Mouse (Mus musculus): ENCODE measurements at regions not wholly inside any gene's neighbourhood (a gene's known extent, or its start where the extent isn't known, plus 50 kb on each side); places are given as distances from the start of the nearest gene placed in this dataset.

- H3K9ac ChIP-seq (ENCODE audit: low read depth, low read length) = no peak overlapping the region
These were observed 94.7 kb upstream of the Tmem189 start for GRCm38 (mm10) chr2:167784353-167784752.

GRCm38 (mm10) chr2:167783374-167783773, 93.8 kb upstream of the Tmem189 start:
- ATAC-seq = no peak
- no peak overlapping the region for H3K27ac ChIP-seq (ENCODE audit: low read length)
- H3K4me3 ChIP-seq (ENCODE audit: low read depth, low read length) = no peak overlapping the region
- H3K4me2 ChIP-seq (ENCODE audit: low read length) = no peak overlapping the region
- WGBS = 79% methylated on average over 3 of the region's 3 CpGs
- no peaks in the 10 kb centered on the region for H3K9me3 ChIP-seq (replicated peaks; ENCODE audit: control insufficient read depth, low read length, poor library complexity, severe bottlenecking)
- no peaks in the 10 kb centered on the region; the same call in 1 of the 2 replicates for H3K4me1 ChIP-seq (ENCODE audit: control insufficient read depth, insufficient read depth, low read length)
- H3K9ac ChIP-seq (ENCODE audit: low read depth, low read length) = no peak overlapping the region
- H3K27me3 ChIP-seq (ENCODE audit: control insufficient read depth, insufficient read depth, low read depth, low read length) = no peaks in the 10 kb centered on the region
- no peaks in the 10 kb centered on the region for H3K36me3 ChIP-seq (ENCODE audit: control insufficient read depth, insufficient read depth, low read length)

More at GRCm38 (mm10) chr2:167784353-167784752, 94.7 kb upstream of the Tmem189 start:
- no peak overlapping the region for H3K27ac ChIP-seq (ENCODE audit: low read length)
- no peak overlapping the region for H3K4me3 ChIP-seq (ENCODE audit: low read depth, low read length)
- no peaks in the 10 kb centered on the region for H3K27me3 ChIP-seq (ENCODE audit: control insufficient read depth, insufficient read depth, low read depth, low read length)
- WGBS = 87% methylated on average over 13 of the region's 13 CpGs
- no peaks in the 10 kb centered on the region for H3K36me3 ChIP-seq (ENCODE audit: control insufficient read depth, insufficient read depth, low read length)
- ATAC-seq = no peak
- H3K9me3 ChIP-seq (replicated peaks; ENCODE audit: control insufficient read depth, low read length, poor library complexity, severe bottlenecking) = no peaks in the 10 kb centered on the region
- H3K4me1 ChIP-seq (ENCODE audit: control insufficient read depth, insufficient read depth, low read length) = no peaks in the 10 kb centered on the region
- H3K4me2 ChIP-seq (ENCODE audit: low read length) = no peak overlapping the region

GRCm38 (mm10) chr2:167782231-167782999, 92.8 kb upstream of the Tmem189 start:
- Histone ChIP-seq H3K4me2 (ENCODE audit: low read length) (no peak overlapping the region), H3K9me3 (replicated peaks; ENCODE audit: control insufficient read depth, low read length, poor library complexity, severe bottlenecking) (no peaks in the 10 kb centered on the region), H3K27me3 (ENCODE audit: control insufficient read depth, insufficient read depth, low read depth, low read length) (no peaks in the 10 kb centered on the region), H3K36me3 (ENCODE audit: control insufficient read depth, insufficient read depth, low read length) (no peaks in the 10 kb centered on the region), H3K9ac (ENCODE audit: low read depth, low read length) (no peak overlapping the region), H3K27ac (ENCODE audit: low read length) (no peak overlapping the region), H3K4me1 (ENCODE audit: control insufficient read depth, insufficient read depth, low read length) (peaks cover 9% of the 10 kb centered on the region), H3K4me3 (ENCODE audit: low read depth, low read length) (no peak overlapping the region)
- no peak for ATAC-seq
- whole genome bisulfite sequencing = 35% methylated on average over 27 of the region's 27 CpGs

- H3K27ac ChIP-seq (ENCODE audit: low read length) = no peak overlapping the region
- no peak for ATAC-seq
- H3K9me3 ChIP-seq (replicated peaks; ENCODE audit: control insufficient read depth, low read length, poor library complexity, severe bottlenecking) = no peaks in the 10 kb centered on the region
- no peaks in the 10 kb centered on the region for H3K27me3 ChIP-seq (ENCODE audit: control insufficient read depth, insufficient read depth, low read depth, low read length)
- no peak overlapping the region for H3K4me2 ChIP-seq (ENCODE audit: low read length)
- peaks cover 12% of the 10 kb centered on the region for H3K4me1 ChIP-seq (ENCODE audit: control insufficient read depth, insufficient read depth, low read length)
- WGBS = 82% methylated on average over 13 of the region's 13 CpGs
- H3K4me3 ChIP-seq (ENCODE audit: low read depth, low read length) = no peak overlapping the region
- no peak overlapping the region for H3K9ac ChIP-seq (ENCODE audit: low read depth, low read length)
- no peaks in the 10 kb centered on the region for H3K36me3 ChIP-seq (ENCODE audit: control insufficient read depth, insufficient read depth, low read length)
These were observed 91.9 kb upstream of the Tmem189 start for GRCm38 (mm10) chr2:167781496-167781895.

- H3K27me3 ChIP-seq (ENCODE audit: control insufficient read depth, insufficient read depth, low read depth, low read length) = no peaks in the 10 kb centered on the region
- no peak overlapping the region for H3K27ac ChIP-seq (ENCODE audit: low read length)
- H3K4me3 ChIP-seq (ENCODE audit: low read depth, low read length) = no peak overlapping the region
- H3K4me2 ChIP-seq (ENCODE audit: low read length) = no peak overlapping the region
- WGBS = 68% methylated on average over 10 of the region's 10 CpGs
- no peak overlapping the region; the same call in 1 of the 2 replicates for H3K9ac ChIP-seq (ENCODE audit: low read depth, low read length)
- no peak for ATAC-seq
- peaks cover 12% of the 10 kb centered on the region for H3K4me1 ChIP-seq (ENCODE audit: control insufficient read depth, insufficient read depth, low read length)
- H3K36me3 ChIP-seq (ENCODE audit: control insufficient read depth, insufficient read depth, low read length) = no peaks in the 10 kb centered on the region
- no peaks in the 10 kb centered on the region for H3K9me3 ChIP-seq (replicated peaks; ENCODE audit: control insufficient read depth, low read length, poor library complexity, severe bottlenecking)
These were observed 89.1 kb upstream of the Tmem189 start for GRCm38 (mm10) chr2:167778691-167779090.

GRCm38 (mm10) chr2:167778271-167778670, 88.6 kb upstream of the Tmem189 start:
- Histone ChIP-seq H3K4me3 (ENCODE audit: low read depth, low read length) (peak overlapping the region; percentile 51; the same call in 1 of the 2 replicates), H3K36me3 (ENCODE audit: control insufficient read depth, insufficient read depth, low read length) (no peaks in the 10 kb centered on the region), H3K9me3 (replicated peaks; ENCODE audit: control insufficient read depth, low read length, poor library complexity, severe bottlenecking) (no peaks in the 10 kb centered on the region), H3K9ac (ENCODE audit: low read depth, low read length) (peak overlapping the region; percentile 67; the same call in 1 of the 2 replicates), H3K27me3 (ENCODE audit: control insufficient read depth, insufficient read depth, low read depth, low read length) (no peaks in the 10 kb centered on the region), H3K4me2 (ENCODE audit: low read length) (peak overlapping the region; percentile 96), H3K4me1 (ENCODE audit: control insufficient read depth, insufficient read depth, low read length) (peaks cover 12% of the 10 kb centered on the region), H3K27ac (ENCODE audit: low read length) (no peak overlapping the region)
- 72% methylated on average over 4 of the region's 4 CpGs for WGBS
- ATAC-seq = no peak

- peak overlapping the region; percentile 96 for H3K4me2 ChIP-seq (ENCODE audit: low read length)
- peak overlapping the region; percentile 28; the same call in 1 of the 2 replicates for H3K27ac ChIP-seq (ENCODE audit: low read length)
- WGBS = 2% methylated on average over 33 of the region's 33 CpGs
- no peaks in the 10 kb centered on the region for H3K27me3 ChIP-seq (ENCODE audit: control insufficient read depth, insufficient read depth, low read depth, low read length)
- peaks cover 12% of the 10 kb centered on the region for H3K4me1 ChIP-seq (ENCODE audit: control insufficient read depth, insufficient read depth, low read length)
- peak; percentile 50 for ATAC-seq
- peak overlapping the region; percentile 51 for H3K4me3 ChIP-seq (ENCODE audit: low read depth, low read length)
- H3K36me3 ChIP-seq (ENCODE audit: control insufficient read depth, insufficient read depth, low read length) = no peaks in the 10 kb centered on the region
- no peaks in the 10 kb centered on the region for H3K9me3 ChIP-seq (replicated peaks; ENCODE audit: control insufficient read depth, low read length, poor library complexity, severe bottlenecking)
- peak overlapping the region; percentile 67 for H3K9ac ChIP-seq (ENCODE audit: low read depth, low read length)
These were observed 87.9 kb upstream of the Tmem189 start for GRCm38 (mm10) chr2:167777331-167778085.

- WGBS = 56% methylated on average over 24 of the region's 24 CpGs
- Histone ChIP-seq H3K9ac (ENCODE audit: low read depth, low read length) (no peak overlapping the region), H3K27ac (ENCODE audit: low read length) (no peak overlapping the region), H3K4me2 (ENCODE audit: low read length) (no peak overlapping the region), H3K27me3 (ENCODE audit: control insufficient read depth, insufficient read depth, low read depth, low read length) (no peaks in the 10 kb centered on the region), H3K36me3 (ENCODE audit: control insufficient read depth, insufficient read depth, low read length) (no peaks in the 10 kb centered on the region), H3K4me1 (ENCODE audit: control insufficient read depth, insufficient read depth, low read length) (peaks cover 12% of the 10 kb centered on the region), H3K9me3 (replicated peaks; ENCODE audit: control insufficient read depth, low read length, poor library complexity, severe bottlenecking) (no peaks in the 10 kb centered on the region), H3K4me3 (ENCODE audit: low read depth, low read length) (no peak overlapping the region)
- no peak for ATAC-seq
These were observed 86.9 kb upstream of the Tmem189 start for GRCm38 (mm10) chr2:167776251-167777168.

Data from midbrain, embryonic 16.5 days (tissue).